Mouse (Mus musculus) layer of hippocampus, postnatal 36 days (tissue): ENCODE results near the gene Zdhhc14. TPM values are rescaled to one million over a fixed set of nuclear protein-coding genes. Genes with fewer than 3 reads are reported as not detected.

Experiments
- DNase-seq, 2 experiments: peaks; one replicate each; pipeline ENCODE4 v3.0.0; 2022
- total RNA-seq, 2 experiments: library from RNA; stranded (reverse); gene quantifications; 2 replicates each; pipeline ENCODE4 v1.2.3; 2021

Gene Zdhhc14
- total RNA-seq, 2 experiments from 2014 or later = 48.7 to 51.8 TPM

DNA sequence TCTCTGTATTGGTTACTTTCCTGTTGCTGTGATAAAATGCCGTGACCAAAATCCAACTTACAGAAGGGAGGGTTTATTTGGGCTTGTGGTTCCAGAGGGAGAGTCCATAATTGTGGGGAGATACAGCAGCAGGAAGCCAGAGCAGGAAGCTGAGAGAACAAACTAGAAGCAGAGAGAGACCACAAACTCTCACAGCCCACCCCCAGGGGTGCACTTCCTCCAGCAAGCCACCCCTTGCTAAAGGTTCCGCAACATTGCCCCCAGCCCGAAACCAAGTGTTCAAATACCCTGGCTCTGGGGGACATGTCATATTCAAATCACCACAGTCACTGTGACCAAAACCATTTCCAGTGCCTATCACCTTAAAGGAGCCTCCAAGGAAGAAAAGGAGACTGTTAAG lies 254.0 kb downstream of the Zdhhc14 start:
- DNase-seq = no peak

DNA sequence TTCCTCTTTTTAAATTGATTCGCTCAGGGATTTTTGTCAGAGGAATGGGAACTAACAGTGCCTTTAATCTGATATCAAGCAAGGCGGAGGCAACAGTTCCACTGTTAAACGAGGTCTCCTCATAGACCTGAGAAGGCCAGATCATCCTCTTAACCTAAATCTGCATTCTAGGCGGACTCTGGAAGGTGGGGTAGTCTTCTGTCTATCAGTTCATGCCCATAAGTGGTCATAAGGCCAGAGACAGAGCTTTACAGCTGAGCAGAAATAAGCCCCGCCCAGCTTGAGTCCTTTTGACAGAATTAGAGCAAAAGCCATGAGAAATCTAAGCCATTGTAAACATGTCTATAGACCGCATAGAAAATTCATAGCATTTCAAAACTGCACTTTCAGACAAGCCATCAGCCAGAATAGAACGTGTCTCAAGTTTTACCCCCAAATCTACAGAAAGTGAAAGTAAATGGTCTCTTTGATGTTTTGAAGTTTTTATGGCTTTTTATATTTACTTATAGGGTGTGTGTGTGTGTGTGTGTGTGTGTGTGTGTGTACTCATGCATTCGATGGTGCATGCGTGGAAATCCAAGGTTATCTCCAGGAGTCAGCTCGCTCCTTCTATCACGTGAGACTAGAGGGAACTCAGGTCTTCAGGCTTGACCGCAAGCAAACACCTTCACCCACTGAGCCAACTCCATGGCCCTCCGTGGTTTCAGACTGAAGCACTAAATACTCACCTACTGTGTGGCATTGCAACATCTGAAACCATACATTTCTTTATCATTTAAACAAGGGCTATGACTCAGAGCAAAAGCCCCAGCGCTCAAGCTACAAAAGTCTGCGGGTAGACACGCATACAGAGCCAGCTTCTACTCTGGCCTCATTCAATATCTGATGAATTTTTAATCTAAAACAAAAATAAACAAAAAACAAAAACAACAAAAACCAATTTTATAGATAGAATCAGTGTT lies 255.5 kb downstream of the Zdhhc14 start:
- DNase-seq = no peak

- no peak for DNase-seq
These were observed 256.1 kb downstream of the Zdhhc14 start for GRCm38 (mm10) chr17:5748501-5748894.

- DNase-seq = no peak
These were observed 257.9 kb downstream of the Zdhhc14 start for GRCm38 (mm10) chr17:5750278-5750677.

- no peak for DNase-seq
These were observed 258.7 kb downstream of the Zdhhc14 start for GRCm38 (mm10) chr17:5751066-5751465.

- no peak for DNase-seq
These were observed 260.0 kb downstream of the Zdhhc14 start for GRCm38 (mm10) chr17:5752322-5752715.

DNA sequence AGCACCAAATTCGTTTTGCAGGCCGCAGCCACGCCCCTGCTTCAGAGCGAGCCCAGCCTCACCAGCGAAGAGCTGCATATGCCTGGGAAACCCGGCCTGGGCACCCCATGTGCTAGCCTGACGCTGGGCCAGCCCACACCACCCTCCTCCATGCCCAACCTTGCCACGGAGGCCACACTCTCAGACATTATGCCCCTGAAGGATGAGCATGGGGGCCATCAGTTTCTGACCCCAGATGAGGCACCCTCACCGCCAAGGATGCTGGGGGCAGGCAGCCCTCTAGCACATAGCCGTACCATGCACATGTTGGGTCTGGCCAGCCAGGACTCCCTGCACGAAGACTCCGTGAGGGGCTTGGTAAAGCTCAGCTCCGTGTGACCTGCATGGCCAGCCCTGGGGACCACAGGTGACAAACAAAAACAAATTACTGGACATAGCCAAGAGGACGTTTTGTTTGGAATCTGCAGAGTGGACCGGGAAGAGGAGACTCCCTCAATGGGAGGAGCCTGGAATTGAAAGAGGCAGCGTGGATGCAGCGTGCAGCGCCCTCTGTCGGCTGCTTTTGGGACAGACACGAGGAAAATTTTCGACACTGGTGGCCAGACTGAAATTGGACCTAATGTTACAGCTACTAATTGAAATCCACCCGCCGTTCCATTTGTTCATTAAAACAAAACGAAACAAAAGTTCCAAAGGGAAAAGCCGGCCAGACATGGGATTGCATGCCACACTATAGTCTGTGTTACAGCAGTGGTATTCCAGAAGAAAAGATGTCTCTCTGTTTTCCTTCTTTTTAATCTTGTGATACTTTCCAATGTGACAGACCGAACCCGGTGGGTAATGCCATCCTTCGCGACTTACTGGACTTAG lies 260.6 kb downstream of the Zdhhc14 start:
- peak; percentile 77 to 82 for DNase-seq

- DNase-seq = no peak
These were observed 263.1 kb downstream of the Zdhhc14 start for GRCm38 (mm10) chr17:5755489-5755888.

- no peak for DNase-seq
These were observed 263.7 kb downstream of the Zdhhc14 start for GRCm38 (mm10) chr17:5756065-5756464.

DNA sequence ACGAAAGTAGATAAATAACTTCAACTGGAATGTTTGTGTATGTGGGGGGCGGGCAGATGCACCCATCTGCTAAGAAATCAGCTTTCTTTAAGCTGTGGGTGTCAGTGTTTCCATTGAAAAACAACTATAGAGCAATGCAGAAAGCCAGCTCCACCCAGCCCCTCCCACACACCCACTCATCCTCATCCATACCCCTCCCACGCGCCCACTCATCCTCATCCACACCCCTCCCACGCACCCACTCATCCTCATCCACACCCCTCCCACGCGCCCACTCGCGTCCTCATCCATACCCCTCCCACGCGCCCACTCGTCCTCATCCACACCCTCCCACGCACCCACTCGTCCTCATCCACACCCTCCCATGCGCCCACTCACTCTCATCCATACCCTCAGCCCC lies 264.5 kb downstream of the Zdhhc14 start:
- DNase-seq = no peak

- no peak for DNase-seq
These were observed 271.4 kb downstream of the Zdhhc14 start for GRCm38 (mm10) chr17:5763768-5764167.

DNA sequence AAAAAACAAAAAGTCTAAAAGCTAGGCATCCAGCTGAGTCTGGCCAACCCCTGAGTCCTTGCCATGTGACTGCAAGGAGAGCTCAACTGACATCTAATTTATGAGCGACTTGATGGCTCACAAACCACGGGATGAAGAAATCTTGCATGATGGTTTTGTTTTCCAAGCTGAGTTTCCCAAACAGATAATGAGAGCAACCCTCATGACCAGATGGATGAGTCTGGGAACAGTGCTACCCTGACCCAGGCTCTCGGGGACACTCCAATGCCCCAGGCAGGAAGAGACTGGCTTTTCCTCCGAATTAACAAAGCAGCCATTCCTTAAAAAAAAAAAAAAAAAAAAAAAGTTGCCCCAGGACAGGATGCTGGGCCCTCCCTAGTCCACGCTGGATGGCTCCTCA lies 271.9 kb downstream of the Zdhhc14 start:
- DNase-seq = no peak

GRCm38 (mm10) chr17:5765746-5766145 lies 273.4 kb downstream of the Zdhhc14 start:
- no peak for DNase-seq

DNA sequence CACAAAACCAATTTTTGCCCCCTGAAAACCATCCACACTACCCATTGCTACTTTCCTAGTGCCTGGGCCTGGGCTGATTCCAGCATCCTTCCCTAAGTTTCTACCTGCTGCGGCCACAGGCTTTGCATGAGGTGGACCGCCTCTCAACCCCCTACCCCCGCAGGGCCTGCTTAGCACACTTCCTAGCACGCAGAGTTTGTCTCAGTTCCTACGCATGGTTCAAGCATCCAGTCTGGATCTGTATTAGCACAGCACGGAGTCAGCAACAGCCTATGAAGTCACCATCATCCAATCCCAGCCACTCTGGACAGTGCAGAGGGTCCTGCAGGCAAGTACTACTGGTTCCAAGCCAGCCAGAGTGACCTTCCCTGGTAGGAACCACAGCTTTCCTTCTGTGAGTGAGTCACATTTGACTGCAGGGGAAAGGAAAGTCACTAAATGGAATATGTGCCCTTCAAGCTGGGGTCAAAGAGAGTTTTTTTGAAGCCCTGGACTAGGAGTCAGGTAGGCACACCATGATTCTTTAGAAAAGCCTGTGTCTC lies 275.9 kb downstream of the Zdhhc14 start:
- no peak for DNase-seq

- DNase-seq = no peak
These were observed 276.6 kb downstream of the Zdhhc14 start for GRCm38 (mm10) chr17:5768810-5769520.

- no peak for DNase-seq
These were observed 277.4 kb downstream of the Zdhhc14 start for GRCm38 (mm10) chr17:5769776-5770175.

DNA sequence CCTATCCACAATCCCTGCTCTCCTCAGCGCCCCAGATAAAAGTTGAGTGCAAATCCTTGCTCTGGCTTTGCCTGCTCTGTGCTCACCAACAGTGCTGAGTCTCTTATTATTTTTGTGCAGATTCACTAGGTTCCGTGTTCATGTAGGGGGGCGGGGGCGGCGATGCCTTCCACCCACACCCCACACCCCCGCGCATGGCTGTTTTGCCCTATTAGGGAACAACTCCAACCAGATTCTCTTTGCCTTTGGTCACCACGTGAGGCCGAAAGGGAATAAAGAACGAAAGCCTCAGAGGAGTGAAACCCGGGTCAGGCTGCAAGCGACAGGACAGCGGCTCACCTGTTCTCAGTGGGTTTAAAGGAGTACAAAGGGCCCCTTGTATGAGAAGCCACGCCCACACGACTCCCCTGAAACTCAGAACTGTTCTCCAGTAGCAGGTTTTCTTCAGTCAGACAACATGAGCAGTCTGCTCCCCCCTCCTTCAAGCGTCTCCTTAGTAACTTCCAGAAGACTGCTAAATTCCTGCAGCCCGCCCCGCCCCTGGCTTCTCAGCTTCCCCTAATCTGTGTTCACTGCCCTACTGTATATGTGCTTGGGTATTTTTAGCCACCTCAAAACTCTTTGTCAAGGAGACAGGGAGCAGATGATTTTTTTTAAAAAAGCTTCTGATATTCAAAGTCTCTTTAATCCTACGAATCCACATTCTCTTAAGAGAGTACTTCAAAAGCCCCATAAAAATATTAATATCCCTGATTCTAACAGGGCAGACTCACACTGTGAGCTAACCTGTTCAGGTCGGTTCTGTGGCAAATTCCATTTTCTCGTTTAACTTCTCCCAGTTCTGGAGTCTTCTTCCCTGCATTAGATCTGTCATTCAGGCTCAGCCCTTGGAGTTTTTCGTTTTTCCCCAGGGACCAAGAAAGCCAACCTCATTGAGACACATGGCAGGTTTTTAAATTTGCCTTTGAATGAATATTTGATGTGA lies 278.2 kb downstream of the Zdhhc14 start:
- no peak for DNase-seq

DNA sequence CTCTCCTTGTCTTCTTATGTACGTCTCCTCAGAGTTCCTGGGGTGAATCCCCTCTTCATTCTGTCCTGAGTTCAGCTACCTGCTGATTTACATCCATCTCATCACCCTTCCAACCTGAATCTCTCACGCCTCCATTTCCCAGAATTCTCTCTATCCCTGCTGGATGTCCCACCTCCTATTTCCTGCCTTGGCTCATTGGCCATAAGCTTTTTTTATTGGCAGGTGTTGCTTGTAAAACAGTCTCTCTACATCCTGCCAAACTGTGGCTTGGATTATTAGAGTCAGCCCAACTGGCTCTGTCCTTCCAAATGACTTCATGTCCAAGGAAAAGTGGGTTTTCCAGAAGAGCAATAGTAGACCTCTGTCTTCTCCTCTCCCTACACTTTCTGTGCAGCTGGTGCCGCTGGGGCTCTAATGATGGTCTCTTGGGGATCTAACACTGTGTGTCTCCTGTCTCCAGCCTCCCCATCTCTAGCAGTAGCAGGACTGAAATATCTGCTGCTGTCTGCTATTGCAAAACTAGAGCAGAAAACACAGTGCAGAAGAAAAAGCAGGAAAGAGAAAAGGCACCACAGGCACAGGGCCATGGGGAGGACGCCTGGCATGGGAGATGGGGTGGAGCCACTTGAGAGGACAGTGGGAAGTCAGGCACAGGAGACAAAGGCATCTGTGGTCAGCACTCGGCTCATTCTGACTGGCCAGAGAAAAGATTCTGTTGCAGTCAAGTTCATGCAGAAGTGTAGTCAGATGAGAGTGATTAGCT lies 288.0 kb downstream of the Zdhhc14 start:
- no peak for DNase-seq

GRCm38 (mm10) chr17:5785238-5785637 lies 292.9 kb downstream of the Zdhhc14 start:
- DNase-seq = no peak

DNA sequence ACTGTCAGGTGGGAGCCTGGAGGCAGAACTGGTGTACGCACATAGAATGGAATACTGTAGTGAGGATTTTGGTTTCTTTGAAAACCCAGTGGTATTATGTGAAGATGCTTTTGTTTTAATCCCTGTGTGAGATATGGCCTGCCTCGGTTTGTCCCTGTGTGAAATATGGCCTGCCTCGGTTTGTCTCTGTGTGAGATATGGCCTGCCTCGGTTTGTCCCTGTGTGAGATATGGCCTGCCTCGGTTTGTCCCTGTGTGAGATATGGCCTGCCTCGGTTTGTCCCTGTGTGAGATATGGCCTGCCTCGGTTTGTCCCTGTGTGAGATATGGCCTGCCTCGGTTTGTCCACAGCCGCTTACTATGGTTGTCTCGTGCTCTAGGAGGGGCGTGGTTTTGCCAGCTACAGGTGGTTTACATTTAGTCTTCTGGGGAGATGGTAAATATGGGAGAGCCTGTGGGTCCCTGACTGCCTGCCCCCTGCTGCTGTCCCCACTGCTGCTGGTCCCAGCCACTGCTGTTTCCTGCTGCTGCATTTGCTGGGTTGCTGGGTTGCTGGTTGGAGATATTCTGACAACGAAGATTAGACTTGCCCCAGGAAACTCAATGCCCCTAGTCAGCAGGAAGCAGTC lies 299.9 kb downstream of the Zdhhc14 start:
- DNase-seq = no peak
